Mouse (Mus musculus) stomach, postnatal 0 days (tissue): ENCODE measurements around the gene Gga1. TPM values are rescaled to one million over a fixed set of nuclear protein-coding genes. Genes with fewer than 3 reads are reported as not detected.

ENCODE experiments used
- ATAC-seq: fragments of 200-750 bp; cut with Nextera tagmentation; 2 replicates; pipeline ENCODE4 v1.8.0; 2017; ENCODE audit not compliant: low FRiP score, low TSS enrichment
- DNase-seq: peaks from one replicate; pipeline ENCODE4 v3.0.0-alpha.2; 2016; ENCODE audit warnings: low spot score
- H3K27ac ChIP-seq: fragments of 300-500 bp; sonication (generic); replicated peaks from 2 replicates; pipeline ENCODE4 v1.5.1; 2014; ENCODE audit warnings: mild to moderate bottlenecking, control low read depth
- H3K27me3 ChIP-seq: fragments of 300-500 bp; sonication (generic); 2 replicates; pipeline ENCODE4 v1.6.1; 2014; ENCODE audit warnings: low read length; ENCODE audit not compliant: control insufficient read depth, insufficient read depth
- H3K36me3 ChIP-seq: fragments of 300-500 bp; sonication (generic); 2 replicates; pipeline ENCODE4 v1.6.1; 2014; ENCODE audit warnings: low read length, mixed read lengths; ENCODE audit not compliant: control insufficient read depth, insufficient read depth
- H3K4me1 ChIP-seq: fragments of 300-500 bp; sonication (generic); replicated peaks from 2 replicates; pipeline ENCODE4 v1.6.1; 2014; ENCODE audit warnings: antibody characterized with exemption; ENCODE audit not compliant: control insufficient read depth, insufficient read depth
- H3K4me2 ChIP-seq: fragments of 300-500 bp; sonication (generic); replicated peaks from 2 replicates; pipeline ENCODE4 v1.6.1; 2014; ENCODE audit warnings: low read depth, mild to moderate bottlenecking, control low read depth, moderate library complexity
- H3K4me3 ChIP-seq: fragments of 300-500 bp; sonication (generic); 2 replicates; pipeline ENCODE4 v1.5.1; 2014; ENCODE audit warnings: low read depth, low read length, control low read depth
- H3K9ac ChIP-seq: fragments of 300-500 bp; sonication (generic); 2 replicates; pipeline ENCODE4 v1.6.1; 2014; ENCODE audit warnings: mild to moderate bottlenecking, low read length, control low read depth, mixed read lengths
- H3K9me3 ChIP-seq: fragments of 300-500 bp; sonication (generic); 2 replicates; pipeline ENCODE4 v1.6.1; 2016; ENCODE audit warnings: low read length; ENCODE audit not compliant: control insufficient read depth
- CTCF ChIP-seq: IDR thresholded peaks from 2 replicates; pipeline ENCODE4 v1.5.1; 2016; ENCODE audit warnings: antibody characterized with exemption, low read depth, mild to moderate bottlenecking, moderate library complexity
- EP300 ChIP-seq: optimal IDR thresholded peaks from 2 replicates; pipeline ENCODE3; 2016; ENCODE audit warnings: antibody characterized with exemption
- WGBS: fragments of 180-500 bp; shearing (Covaris S2); extraction: QIAGEN DNeasy Blood & Tissue Kit; methylation state at CpG from one replicate; pipeline ENCODE4 v1.1.7; 2014; 5-methylcytosine and 5-hydroxymethylcytosine counted together
- polyA plus RNA-seq: library from polyadenylated mRNA; unstranded; fragments of >200 nt; fragmentation: Nextera tagmentation; extraction: Ambion mirVana; gene quantifications from 2 replicates; pipeline ENCODE4 v1.2.1, GENCODE M21; 2015

The Gga1 gene
- polyA plus RNA-seq, 1 experiment from 2014 or later: 35.6 TPM

GRCm38 (mm10) chr15:78919914-78920313 lies 42.9 kb downstream of the Gga1 start:
- no peak for ATAC-seq

DNA sequence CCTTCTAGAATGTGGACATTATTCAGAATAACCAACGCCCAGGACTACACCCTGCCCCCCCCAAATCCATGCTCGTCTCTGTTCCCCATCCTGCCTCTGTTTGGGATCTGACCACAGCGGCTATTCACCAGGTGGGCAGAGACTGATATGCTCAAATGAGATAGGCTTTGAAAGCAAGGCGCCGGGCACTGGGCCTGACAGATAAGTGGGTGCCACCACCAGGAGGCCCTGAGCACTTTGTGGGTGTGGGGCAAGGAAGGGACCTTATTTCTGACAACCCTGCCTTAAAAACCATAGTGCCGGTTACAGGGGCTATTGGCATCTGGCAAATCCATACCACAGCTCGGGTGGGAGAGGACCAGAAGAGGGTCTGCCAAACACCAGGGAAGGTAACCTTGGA lies 45.7 kb downstream of the Gga1 start:
- Histone ChIP-seq H3K9ac (no peak overlapping the region), H3K36me3 (no peaks in the 10 kb centered on the region), H3K4me3 (no peak overlapping the region), H3K27ac (no peak overlapping the region), H3K27me3 (no peaks in the 10 kb centered on the region), H3K9me3 (no peaks in the 10 kb centered on the region), H3K4me1 (0 out of 2 replicates have a peak, but pooled peaks cover 5% of the 10 kb centered on the region), H3K4me2 (no peak overlapping the region)
- DNase-seq: no peak
- TF ChIP-seq CTCF (peak; percentile 19; the same call in 1 of the 2 replicates), EP300 (no peak)
- ATAC-seq: no peak
- 72% methylated on average over 7 of the region's 7 CpGs for WGBS

More at GRCm38 (mm10) chr15:78919914-78920313, 42.9 kb downstream of the Gga1 start:
- Histone ChIP-seq H3K27ac (no peak overlapping the region), H3K4me2 (no peak overlapping the region), H3K4me1 (0 out of 2 replicates have a peak, but pooled peaks cover 2% of the 10 kb centered on the region), H3K9me3 (no peaks in the 10 kb centered on the region), H3K4me3 (no peak overlapping the region), H3K27me3 (no peaks in the 10 kb centered on the region), H3K9ac (no peak overlapping the region), H3K36me3 (no peaks in the 10 kb centered on the region)
- TF ChIP-seq EP300 (no peak), CTCF (no peak)
- no peak for DNase-seq
- WGBS: 57% methylated on average over 12 of the region's 12 CpGs

GRCm38 (mm10) chr15:78923585-78923984 lies 46.6 kb downstream of the Gga1 start:
- Histone ChIP-seq H3K4me2 (no peak overlapping the region), H3K4me1 (peaks cover 5% of the 10 kb centered on the region; the same call in 1 of the 2 replicates), H3K9me3 (no peaks in the 10 kb centered on the region), H3K27ac (no peak overlapping the region), H3K27me3 (no peaks in the 10 kb centered on the region), H3K9ac (no peak overlapping the region), H3K36me3 (no peaks in the 10 kb centered on the region), H3K4me3 (no peak overlapping the region)
- no peak for ATAC-seq
- no peak for DNase-seq
- WGBS: 63% methylated on average over 6 of the region's 6 CpGs
- TF ChIP-seq EP300 (no peak), CTCF (no peak)

DNA sequence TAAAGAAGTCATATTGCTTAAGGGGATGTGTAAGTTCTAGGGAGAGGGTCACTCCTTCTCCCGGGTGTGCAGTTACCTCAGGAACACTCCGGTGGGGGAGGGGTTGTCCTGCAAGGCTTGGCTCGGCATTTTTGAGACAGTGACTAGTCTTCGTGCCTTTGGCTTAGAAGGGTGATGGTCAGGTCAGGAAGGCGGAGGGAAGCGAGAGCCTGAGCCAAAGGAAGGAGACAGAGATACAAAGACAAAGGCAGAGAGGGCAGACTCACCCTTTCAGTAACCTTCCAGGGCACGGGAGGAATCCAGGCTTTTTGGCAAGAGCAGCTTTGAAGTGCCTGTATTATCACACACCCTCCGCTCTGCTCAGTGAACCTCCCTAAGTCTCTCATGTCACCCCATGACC lies 48.1 kb downstream of the Gga1 start:
- Histone ChIP-seq H3K27me3 (no peaks in the 10 kb centered on the region), H3K4me2 (no peak overlapping the region), H3K4me1 (peaks cover 5% of the 10 kb centered on the region; the same call in 1 of the 2 replicates), H3K4me3 (no peak overlapping the region), H3K36me3 (peaks cover 3% of the 10 kb centered on the region; the same call in 1 of the 2 replicates), H3K9me3 (no peaks in the 10 kb centered on the region), H3K9ac (no peak overlapping the region), H3K27ac (peak overlapping the region; percentile 94)
- WGBS: 33% methylated on average over 8 of the region's 8 CpGs
- no peak for TF ChIP-seq EP300
- TF ChIP-seq CTCF: no peak
- ATAC-seq (no peak), DNase-seq (no peak)

- peak within 1 kb of the TSS; percentile 72 for H3K4me2 ChIP-seq
- H3K9ac ChIP-seq: peak within 1 kb of the TSS; percentile 70
- H3K27ac ChIP-seq: peak within 1 kb of the TSS; percentile 94
- DNase-seq (peak; percentile 84), ATAC-seq (peak; percentile 77)
- peaks cover 7% of the 10 kb centered on the region; the same call in 1 of the 2 replicates for H3K36me3 ChIP-seq
- H3K4me1 ChIP-seq: peaks cover 5% of the 10 kb centered on the region; the same call in 1 of the 2 replicates
- TF ChIP-seq CTCF (no peak), EP300 (peak; percentile 48)
- H3K9me3 ChIP-seq: no peaks in the 10 kb centered on the region
- peak within 1 kb of the TSS; percentile 56 for H3K4me3 ChIP-seq
- 5% methylated on average over 20 of the region's 20 CpGs for WGBS
- H3K27me3 ChIP-seq: no peaks in the 10 kb centered on the region
Measured at GRCm38 (mm10) chr15:78926021-78926919, 49.3 kb downstream of the Gga1 start, which contains the start of gene Lgals1. Gene Lgals1 (plus strand): TSS chr15:78926725.
